Mouse (Mus musculus) myocyte (in vitro differentiated cells): Measurements from ENCODE around the gene Tsen2.

Source experiments
- E2F4 ChIP-seq: IDR thresholded peaks from one replicate; pipeline ENCODE4 v1.6.1; 2011; ENCODE audit warnings: mild to moderate bottlenecking, control low read depth, moderate library complexity; ENCODE audit not compliant: insufficient read depth
- MAX ChIP-seq: IDR thresholded peaks from one replicate; pipeline ENCODE4 v1.6.1; 2011; ENCODE audit warnings: low read depth, mild to moderate bottlenecking, control low read depth
- MYOD1 ChIP-seq, 3 experiments: IDR thresholded peaks; one replicate each; pipeline ENCODE4 v1.6.1; 2011; ENCODE audit warnings: control low read depth in 2 of 3, low read depth in 2 of 3, mild to moderate bottlenecking in 2 of 3, moderate library complexity in 1 of 3; ENCODE audit not compliant: insufficient read length in 2 of 3, control insufficient read depth in 1 of 3
- MYOG ChIP-seq, 3 experiments: IDR thresholded peaks; one replicate each; pipeline ENCODE4 v1.6.1; 2011; ENCODE audit warnings: control low read depth in 2 of 3, low read depth in 2 of 3, mild to moderate bottlenecking in 2 of 3; ENCODE audit not compliant: insufficient read length in 2 of 3, control insufficient read depth in 1 of 3, insufficient read depth in 1 of 3
- POLR2A ChIP-seq: IDR thresholded peaks from one replicate; pipeline ENCODE4 v1.6.1; 2011; ENCODE audit warnings: low read depth, mild to moderate bottlenecking, control low read depth, moderate library complexity; ENCODE audit not compliant: insufficient read length
- POLR2AphosphoS2 ChIP-seq: IDR thresholded peaks from one replicate; pipeline ENCODE4 v1.6.1; 2011; ENCODE audit warnings: low read depth, control low read depth; ENCODE audit not compliant: insufficient read length
- REST ChIP-seq: IDR thresholded peaks from one replicate; pipeline ENCODE4 v1.6.1; 2011; ENCODE audit warnings: mild to moderate bottlenecking, control low read depth, moderate library complexity; ENCODE audit not compliant: insufficient read depth, insufficient read length
- SRF ChIP-seq: IDR thresholded peaks from one replicate; pipeline ENCODE4 v1.6.1; 2011; ENCODE audit warnings: low read depth; ENCODE audit not compliant: control insufficient read depth, insufficient read length
- TCF12 ChIP-seq: IDR thresholded peaks from one replicate; pipeline ENCODE4 v1.6.1; 2011; ENCODE audit warnings: mild to moderate bottlenecking, control low read depth; ENCODE audit not compliant: poor library complexity, insufficient read depth, severe bottlenecking
- TCF3 ChIP-seq: IDR thresholded peaks from one replicate; pipeline ENCODE4 v1.6.1; 2011; ENCODE audit warnings: low read depth, control low read depth; ENCODE audit not compliant: insufficient read length
- USF1 ChIP-seq: IDR thresholded peaks from one replicate; pipeline ENCODE4 v1.6.1; 2011; ENCODE audit warnings: low read depth, mild to moderate bottlenecking, control low read depth, moderate library complexity

DNA sequence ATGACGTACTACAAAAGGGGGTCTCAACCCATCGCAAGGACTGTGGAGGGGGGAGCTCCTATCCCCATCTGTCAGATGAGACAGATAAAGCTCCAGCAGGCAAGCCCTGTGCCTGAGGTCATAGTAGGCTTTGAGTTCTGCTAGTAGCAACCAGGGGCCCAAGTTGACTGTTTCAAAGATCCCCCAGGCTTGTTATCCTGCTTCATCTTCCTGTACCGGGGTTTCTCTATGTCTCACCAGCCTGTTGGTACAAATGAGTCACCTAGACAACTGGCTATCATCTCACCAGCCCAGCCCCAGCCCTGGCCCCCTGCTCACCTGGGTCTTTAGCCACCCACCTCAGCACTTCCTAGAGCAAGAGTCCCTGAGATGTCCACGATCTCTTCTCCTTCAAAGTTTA is 16.1 kb upstream of the Tsen2 start:
- no peak for TF ChIP-seq POLR2A
- no peak for TF ChIP-seq MYOD1 (IDR thresholded peaks at IDR 0.05; ENCODE audit: control insufficient read depth in 1 of 3, insufficient read length in 2 of 3, low read depth in 2 of 3)
- TF ChIP-seq USF1, result no peak
- TF ChIP-seq MAX, result no peak
- no peak for TF ChIP-seq POLR2AphosphoS2
- no peak for TF ChIP-seq SRF
- TF ChIP-seq REST, result no peak
- TF ChIP-seq TCF3, result no peak
- no peak for TF ChIP-seq E2F4
- TF ChIP-seq MYOG (IDR thresholded peaks at IDR 0.05; ENCODE audit: control insufficient read depth in 1 of 3, insufficient read depth in 1 of 3, insufficient read length in 2 of 3, low read depth in 2 of 3), result no peak
- no peak for TF ChIP-seq TCF12
